Mouse (Mus musculus): ENCODE data around the gene Erc1.
A peak's percentile ranks its signal among the peaks of the same experiment; 100 is the strongest.

The Erc1 gene

GRCm38 (mm10) chr6:119803239-119803638 lies 44.7 kb downstream of the Erc1 start:
- DNase-seq (ENCODE audit: low spot score in 2 of 2) = no peak

GRCm38 (mm10) chr6:119796911-119797486 lies 51.0 kb downstream of the Erc1 start:
- peak; percentile 27 to 66 for DNase-seq (ENCODE audit: low spot score in 2 of 2)

- no peak for DNase-seq (ENCODE audit: low spot score in 2 of 2)
Measured at GRCm38 (mm10) chr6:119796291-119796690, 51.7 kb downstream of the Erc1 start.

GRCm38 (mm10) chr6:119792562-119792961 lies 55.4 kb downstream of the Erc1 start:
- DNase-seq (ENCODE audit: low spot score in 2 of 2) = peak; percentile 32 to 58

GRCm38 (mm10) chr6:119782416-119782815 lies 65.6 kb downstream of the Erc1 start:
- DNase-seq (ENCODE audit: low spot score in 2 of 2) = no peak

GRCm38 (mm10) chr6:119781109-119781508 lies 66.9 kb downstream of the Erc1 start:
- no peak for DNase-seq (ENCODE audit: low spot score in 2 of 2)

GRCm38 (mm10) chr6:119768778-119769177 lies 79.2 kb downstream of the Erc1 start:
- DNase-seq (ENCODE audit: low spot score in 2 of 2) = no peak

- DNase-seq (ENCODE audit: low spot score in 2 of 2) = no peak
Measured at GRCm38 (mm10) chr6:119764355-119764754, 83.6 kb downstream of the Erc1 start.

- DNase-seq (ENCODE audit: low spot score in 2 of 2) = no peak
Measured at GRCm38 (mm10) chr6:119759866-119760265, 88.1 kb downstream of the Erc1 start.

- no peak for DNase-seq (ENCODE audit: low spot score in 2 of 2)
Measured at GRCm38 (mm10) chr6:119758490-119758889, 89.5 kb downstream of the Erc1 start.

- DNase-seq (ENCODE audit: low spot score in 2 of 2) = no peak
Measured at GRCm38 (mm10) chr6:119757796-119758195, 90.2 kb downstream of the Erc1 start.

GRCm38 (mm10) chr6:119755866-119756265 lies 92.1 kb downstream of the Erc1 start:
- DNase-seq (ENCODE audit: low spot score in 2 of 2) = no peak

- no peak for DNase-seq (ENCODE audit: low spot score in 2 of 2)
Measured at GRCm38 (mm10) chr6:119749093-119749635, 98.8 kb downstream of the Erc1 start.

GRCm38 (mm10) chr6:119741861-119742260 lies 106.1 kb downstream of the Erc1 start:
- DNase-seq (ENCODE audit: low spot score in 2 of 2) = no peak

- DNase-seq (ENCODE audit: low spot score in 2 of 2) = no peak
Measured at GRCm38 (mm10) chr6:119740541-119740940, 107.4 kb downstream of the Erc1 start.

GRCm38 (mm10) chr6:119738638-119739375 lies 109.2 kb downstream of the Erc1 start:
- no peak for DNase-seq (ENCODE audit: low spot score in 2 of 2)

GRCm38 (mm10) chr6:119737716-119738115 lies 110.3 kb downstream of the Erc1 start:
- DNase-seq (ENCODE audit: low spot score in 2 of 2) = no peak

- no peak for DNase-seq (ENCODE audit: low spot score in 2 of 2)
Measured at GRCm38 (mm10) chr6:119735937-119736336, 112.0 kb downstream of the Erc1 start.

GRCm38 (mm10) chr6:119731155-119731554 lies 116.8 kb downstream of the Erc1 start:
- DNase-seq (ENCODE audit: low spot score in 2 of 2) = no peak

- DNase-seq (ENCODE audit: low spot score in 2 of 2) = no peak
Measured at GRCm38 (mm10) chr6:119715234-119715633, 132.7 kb downstream of the Erc1 start.

GRCm38 (mm10) chr6:119713961-119714360 lies 134.0 kb downstream of the Erc1 start:
- DNase-seq (ENCODE audit: low spot score in 2 of 2) = no peak

GRCm38 (mm10) chr6:119712486-119712885 lies 135.5 kb downstream of the Erc1 start:
- DNase-seq (ENCODE audit: low spot score in 2 of 2) = no peak

- no peak for DNase-seq (ENCODE audit: low spot score in 2 of 2)
Measured at GRCm38 (mm10) chr6:119711649-119712305, 136.2 kb downstream of the Erc1 start.

Measured in frontal cortex, postnatal 36 days (tissue).